Mouse (Mus musculus) thymus, adult 2 months (tissue): Measurements from ENCODE around the gene Fcgr1. TPM values are rescaled to one million over a fixed set of nuclear protein-coding genes. Genes with fewer than 3 reads are reported as not detected.

ENCODE experiments used
- DNase-seq: peaks from one replicate; pipeline ENCODE4 v3.0.0; 2021
- H3K27ac ChIP-seq: fragments of 200-500 bp; 2 replicates; pipeline ENCODE4 v1.5.1; 2012; ENCODE audit warnings: low read length, control low read depth; ENCODE audit not compliant: control insufficient read depth, insufficient read depth
- H3K27me3 ChIP-seq: fragments of 200-500 bp; 2 replicates; pipeline ENCODE4 v1.6.1; 2012; ENCODE audit warnings: mild to moderate bottlenecking, low read length, moderate library complexity, mixed read lengths; ENCODE audit not compliant: control insufficient read depth, insufficient read depth
- H3K36me3 ChIP-seq: fragments of 200-500 bp; 2 replicates; pipeline ENCODE4 v1.6.1; 2012; ENCODE audit warnings: mild to moderate bottlenecking, low read length, moderate library complexity; ENCODE audit not compliant: control insufficient read depth, insufficient read depth
- H3K4me1 ChIP-seq: fragments of 200-500 bp; replicated peaks from 2 replicates; pipeline ENCODE4 v1.6.1; 2012; ENCODE audit warnings: low read length; ENCODE audit not compliant: control insufficient read depth, insufficient read depth
- H3K4me3 ChIP-seq: fragments of 200-500 bp; 2 replicates; pipeline ENCODE4 v1.5.1; 2012; ENCODE audit warnings: mild to moderate bottlenecking, low read length, control low read depth, moderate library complexity; ENCODE audit not compliant: control insufficient read depth, insufficient read depth
- CTCF ChIP-seq: fragments of 200-500 bp; IDR thresholded peaks from 2 replicates; pipeline ENCODE4 v1.5.1; 2012; ENCODE audit warnings: mild to moderate bottlenecking, control low read depth, low read length, moderate library complexity, borderline replicate concordance; ENCODE audit not compliant: control insufficient read depth, poor library complexity, insufficient read depth; ENCODE audit errors: extremely low read depth
- POLR2A ChIP-seq: fragments of 200-500 bp; IDR thresholded peaks from 2 replicates; pipeline ENCODE4 v1.6.1; 2012; ENCODE audit warnings: mild to moderate bottlenecking, low read length, control low read depth, moderate library complexity; ENCODE audit not compliant: control insufficient read depth, poor library complexity, insufficient read depth; ENCODE audit errors: extremely low read depth
- WGBS: fragments of 180-500 bp; shearing (Covaris S2); methylation state at CpG from one replicate; pipeline ENCODE4 v1.1.7; 2018; 5-methylcytosine and 5-hydroxymethylcytosine counted together
- polyA plus RNA-seq: library from polyadenylated mRNA; depleted of rRNA; stranded (reverse); fragments of >200 nt; gene quantifications from 2 replicates; pipeline ENCODE4 v1.2.3, GENCODE M21; 2012; rRNA removed

Gene Fcgr1
- polyA plus RNA-seq, 1 experiment: 6.8 TPM

DNA sequence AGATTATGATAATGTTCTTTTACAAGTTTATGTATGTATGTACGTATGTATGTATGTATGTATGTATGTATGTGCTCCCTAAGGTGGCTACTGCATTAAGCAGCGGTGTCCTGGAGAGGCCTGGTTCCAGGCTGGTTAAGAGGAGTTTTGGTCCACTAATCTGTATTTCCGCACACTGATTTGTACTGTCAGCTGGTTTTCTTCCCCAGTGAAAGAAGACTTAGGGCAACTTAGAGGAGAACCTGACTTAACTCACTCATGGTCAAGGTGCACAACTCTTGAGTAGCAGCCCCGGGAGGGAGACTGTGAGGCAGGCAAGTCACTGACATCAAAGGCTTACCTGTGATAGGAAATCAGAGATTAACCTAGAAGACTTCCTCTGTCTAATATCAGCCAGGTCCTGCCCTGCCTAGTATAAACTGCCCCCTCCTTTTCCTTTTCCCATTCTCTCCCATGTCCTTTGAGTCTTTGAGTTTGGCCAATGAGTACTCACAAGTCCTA is 56.9 kb downstream of the Fcgr1 start:
- no peak for DNase-seq
- TF ChIP-seq POLR2A (no peak), CTCF (no peak)
- no peaks in the 10 kb centered on the region for H3K36me3 ChIP-seq
- 80% methylated on average over 4 of the region's 4 CpGs for WGBS
- no peaks in the 10 kb centered on the region for H3K27me3 ChIP-seq
- H3K27ac ChIP-seq: no peak overlapping the region
- peaks cover 3% of the 10 kb centered on the region; the same call in 1 of the 2 replicates for H3K4me1 ChIP-seq
- H3K4me3 ChIP-seq: no peak overlapping the region

DNA sequence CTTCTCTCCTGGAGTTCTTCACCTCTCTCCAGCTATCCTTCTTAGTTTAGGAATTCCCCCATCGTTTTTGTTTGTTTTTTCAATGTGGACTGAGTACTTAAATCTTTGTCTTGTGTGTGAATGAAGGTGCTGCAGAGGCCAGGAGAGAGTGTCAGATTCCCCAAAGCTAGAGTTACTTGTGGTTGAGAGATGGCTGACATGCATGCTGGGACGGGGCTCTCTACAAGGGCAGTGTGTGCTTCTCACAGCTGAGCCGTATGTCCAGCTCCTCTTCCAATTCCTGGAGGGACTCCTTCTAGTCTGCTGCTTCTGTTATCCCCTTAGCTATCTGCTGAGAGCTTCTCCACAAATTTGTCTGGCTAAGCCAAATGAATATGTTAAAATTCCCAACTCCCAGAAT is 57.9 kb downstream of the Fcgr1 start:
- no peak overlapping the region for H3K27ac ChIP-seq
- H3K27me3 ChIP-seq: no peaks in the 10 kb centered on the region
- DNase-seq: no peak
- TF ChIP-seq CTCF: no peak
- TF ChIP-seq POLR2A: no peak
- 79% methylated on average over 3 of the region's 3 CpGs for WGBS
- H3K36me3 ChIP-seq: no peaks in the 10 kb centered on the region
- no peak overlapping the region for H3K4me3 ChIP-seq
- H3K4me1 ChIP-seq: peaks cover 3% of the 10 kb centered on the region; the same call in 1 of the 2 replicates

DNA sequence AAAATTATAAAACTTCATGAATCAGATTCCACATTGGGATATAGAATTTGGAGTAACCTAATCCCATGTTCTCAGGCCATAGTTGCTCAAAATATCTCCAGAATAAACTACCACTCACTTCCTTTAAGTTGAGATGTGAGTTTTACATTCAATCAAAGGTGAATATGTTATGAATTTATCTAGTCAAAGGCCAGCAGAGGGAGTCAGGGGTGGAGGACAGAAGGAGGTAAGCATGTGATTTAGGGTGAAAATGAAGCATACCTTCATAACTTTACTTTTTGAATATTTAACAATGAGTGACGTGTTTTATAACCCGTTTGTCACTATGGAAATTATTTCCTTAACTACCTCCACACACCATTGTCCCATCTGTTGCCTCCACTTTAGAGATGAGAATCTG is 58.9 kb downstream of the Fcgr1 start:
- H3K36me3 ChIP-seq: no peaks in the 10 kb centered on the region
- H3K4me3 ChIP-seq: no peak overlapping the region
- WGBS: 89% methylated on average over 2 of the region's 2 CpGs
- TF ChIP-seq CTCF (no peak), POLR2A (no peak)
- no peak overlapping the region for H3K27ac ChIP-seq
- no peaks in the 10 kb centered on the region for H3K27me3 ChIP-seq
- no peak for DNase-seq
- peaks cover 3% of the 10 kb centered on the region; the same call in 1 of the 2 replicates for H3K4me1 ChIP-seq

Other genes starting within 250 kb of the Fcgr1 start
- gene Vps45, start 235.5 kb downstream of the Fcgr1 start, polyA plus RNA-seq: 5.8 and 7.5 TPM in 2 replicates
- gene Otud7b, start 189.4 kb downstream of the Fcgr1 start, polyA plus RNA-seq: 9.6 and 11.6 TPM in 2 replicates
- 4.0 and 5.8 TPM in 2 replicates for gene Mtmr11, start 132.0 kb downstream of the Fcgr1 start, polyA plus RNA-seq
- 175 and 219 TPM in 2 replicates for gene Sf3b4, start 121.6 kb downstream of the Fcgr1 start, polyA plus RNA-seq
- 3.7 and 4.4 TPM in 2 replicates for gene Sv2a, start 112.8 kb downstream of the Fcgr1 start, polyA plus RNA-seq
- gene Bola1, start 74.3 kb downstream of the Fcgr1 start, polyA plus RNA-seq: 54.1 and 55.4 TPM in 2 replicates
- gene Hist2h2ab, start 74.1 kb downstream of the Fcgr1 start, polyA plus RNA-seq: 6.1 and 15.8 TPM in 2 replicates
- 149 and 173 TPM in 2 replicates for gene Hist2h2ac, start 73.1 kb downstream of the Fcgr1 start, polyA plus RNA-seq
- 14.7 and 16.7 TPM in 2 replicates for gene Hist2h2be, start 72.8 kb downstream of the Fcgr1 start, polyA plus RNA-seq
- gene Hist2h3c2, start 54.8 kb downstream of the Fcgr1 start, polyA plus RNA-seq: 1,020 and 1,654 TPM in 2 replicates
- 255 and 367 TPM in 2 replicates for gene Hist2h2aa2, start 53.7 kb downstream of the Fcgr1 start, polyA plus RNA-seq
- gene Hist2h2aa1, start 48.5 kb downstream of the Fcgr1 start, polyA plus RNA-seq: 565 and 592 TPM in 2 replicates
- gene Hist2h3c1, start 47.3 kb downstream of the Fcgr1 start, polyA plus RNA-seq: not detected in 2 replicates
- gene Hist2h4, start 30.7 kb downstream of the Fcgr1 start, polyA plus RNA-seq: 87.7 and 101 TPM in 2 replicates
- 1,135 and 1,442 TPM in 2 replicates for gene Hist2h3b, start 25.3 kb downstream of the Fcgr1 start, polyA plus RNA-seq
- gene Hist2h2bb, start 24.2 kb downstream of the Fcgr1 start, polyA plus RNA-seq: 163 and 177 TPM in 2 replicates
- 0.09 and 0.32 TPM in 2 replicates for gene BC107364, start 158.3 kb upstream of the Fcgr1 start, polyA plus RNA-seq
- gene Hfe2, start 231.2 kb upstream of the Fcgr1 start, polyA plus RNA-seq: 1.3 and 10.4 TPM in 2 replicates